Mouse (Mus musculus): Measurements from ENCODE around the gene Apbb1ip. TPM values are rescaled to one million over a fixed set of nuclear protein-coding genes. Genes with fewer than 3 reads are reported as not detected.
A peak's percentile ranks its signal among the peaks of the same experiment; 100 is the strongest.

Gene Apbb1ip
- polyA plus RNA-seq, 1 experiment from 2014 or later: 0.35 TPM

DNA sequence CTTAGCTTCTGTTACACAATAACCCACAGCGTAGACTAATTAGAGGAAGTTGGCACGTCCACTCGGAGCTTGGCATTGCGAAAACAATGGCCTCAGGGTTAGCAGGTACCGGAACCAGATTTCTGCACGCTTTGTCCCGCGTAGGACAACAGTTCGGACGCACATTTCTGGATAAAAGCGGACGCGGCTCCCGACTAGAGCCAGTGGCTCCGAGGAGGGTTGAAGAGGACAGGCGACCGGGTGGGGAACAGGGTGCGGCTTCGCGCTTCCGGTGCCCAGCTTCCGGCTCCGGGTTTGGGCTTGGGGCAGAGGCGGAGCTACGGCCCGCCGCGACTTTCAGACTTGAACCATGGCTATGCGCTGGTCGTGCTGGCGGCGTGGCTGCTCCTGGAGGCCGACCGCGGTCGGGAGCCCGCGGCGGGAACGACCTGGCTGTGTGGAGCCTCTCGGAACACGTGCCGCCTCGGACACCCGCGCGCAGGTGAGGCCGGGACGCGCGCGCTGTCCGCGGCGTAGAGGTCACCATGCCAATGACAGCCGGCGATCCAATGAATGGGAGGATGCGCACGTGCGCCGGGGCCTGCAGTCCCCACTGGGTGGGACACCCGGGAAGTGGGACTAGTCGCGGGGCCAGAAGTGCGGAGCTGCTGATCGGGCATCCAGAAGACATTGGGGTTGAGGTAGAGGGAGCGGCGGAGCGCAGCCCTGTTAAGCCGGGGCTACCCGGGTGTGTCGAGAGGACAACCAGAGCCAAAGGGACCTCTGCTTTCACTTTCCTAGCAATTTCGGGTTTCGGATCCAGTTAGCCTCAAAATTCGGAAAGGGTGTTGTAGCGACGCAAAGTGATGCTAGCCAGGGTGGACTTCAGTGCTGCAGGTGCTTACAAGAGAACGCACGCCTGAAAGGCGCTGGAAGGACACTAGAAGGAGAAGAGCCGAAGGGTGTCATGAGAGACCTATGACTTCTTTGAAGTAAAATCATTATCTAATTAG lies 121.7 kb downstream of the Apbb1ip start, which contains the start of gene Pdss1:
Pdss1 (plus strand) TSS at position 241 of the 992 bp plus-strand sequence.
- ATAC-seq (ENCODE audit: insufficient number of reproducible peaks, low FRiP score, low TSS enrichment, low read depth) (peak; percentile 95), DNase-seq (ENCODE audit: low spot score) (peak; percentile 89)
- Histone ChIP-seq H3K4me3 (ENCODE audit: low read depth, low read length) (peak within 1 kb of the TSS; percentile 85), H3K4me2 (ENCODE audit: low read depth, severe bottlenecking) (peak within 1 kb of the TSS; percentile 73), H3K36me3 (ENCODE audit: control insufficient read depth, insufficient read depth, low read length) (no peaks in the 10 kb centered on the region), H3K4me1 (ENCODE audit: control insufficient read depth, insufficient read depth, low read length) (no peaks in the 10 kb centered on the region), H3K9me3 (ENCODE audit: control insufficient read depth, low read length) (no peaks in the 10 kb centered on the region), H3K27ac (replicated peaks; ENCODE audit: low read depth, low read length) (0 out of 2 replicates have a peak within 1 kb of the TSS, but pooled peaks have one; percentile 33), H3K9ac (ENCODE audit: low read length) (peak within 1 kb of the TSS; percentile 68), H3K27me3 (ENCODE audit: control insufficient read depth, insufficient read depth, low read length) (no peaks in the 10 kb centered on the region)
- WGBS: under 1% methylated on average over 81 of the region's 81 CpGs

DNA sequence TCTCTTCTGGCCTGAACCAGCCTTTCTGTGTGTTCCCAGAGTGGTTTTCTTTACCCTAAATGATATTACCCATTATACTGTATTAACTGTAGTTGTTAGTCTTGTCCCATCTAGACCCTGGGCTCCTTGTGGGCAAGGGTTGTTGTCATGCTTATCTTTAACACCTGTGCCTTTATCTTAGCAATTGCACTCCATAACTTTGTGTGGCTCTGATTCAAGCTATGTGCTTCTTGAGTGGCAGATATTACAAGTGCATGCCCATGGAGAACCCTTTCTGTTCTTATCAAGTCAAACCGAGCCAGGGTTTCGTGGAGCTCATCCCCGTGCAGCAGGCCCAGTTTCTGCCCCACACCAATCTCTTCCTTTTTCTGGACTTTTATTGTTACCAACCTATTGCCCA lies 130.1 kb downstream of the Apbb1ip start:
- WGBS: 91% methylated on average over 3 of the region's 3 CpGs
- peaks cover 4% of the 10 kb centered on the region; the same call in 1 of the 2 replicates for H3K36me3 ChIP-seq (ENCODE audit: control insufficient read depth, insufficient read depth, low read length)

DNA sequence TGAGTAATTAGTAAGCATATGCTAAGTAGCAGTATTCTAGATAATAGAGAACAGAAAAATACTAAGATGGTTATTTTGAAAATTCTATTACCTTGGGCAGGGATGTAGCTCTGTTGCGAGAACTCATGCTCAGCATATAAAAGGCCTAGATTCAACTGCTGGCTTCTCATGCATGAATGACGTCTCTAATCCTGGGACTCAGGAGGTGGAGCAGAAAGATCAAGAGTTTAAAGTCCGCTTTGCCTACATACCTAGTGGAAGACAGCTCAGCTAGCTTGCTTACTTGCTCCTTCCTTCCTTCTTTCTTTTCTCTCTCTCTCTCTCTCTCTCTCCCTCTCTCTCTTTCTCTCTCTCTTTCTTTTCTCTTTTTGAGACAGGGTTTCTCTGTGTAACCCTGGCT lies 140.5 kb downstream of the Apbb1ip start:
- H3K9ac ChIP-seq (ENCODE audit: low read length): no peak overlapping the region
- 91% methylated on average over 3 of the region's 3 CpGs for WGBS
- no peak overlapping the region for H3K4me2 ChIP-seq (ENCODE audit: low read depth, severe bottlenecking)
- H3K27me3 ChIP-seq (ENCODE audit: control insufficient read depth, insufficient read depth, low read length): no peaks in the 10 kb centered on the region
- 0 out of 2 replicates have a peak, but pooled peaks cover 2% of the 10 kb centered on the region for H3K36me3 ChIP-seq (ENCODE audit: control insufficient read depth, insufficient read depth, low read length)
- no peak overlapping the region for H3K4me3 ChIP-seq (ENCODE audit: low read depth, low read length)
- ATAC-seq (ENCODE audit: insufficient number of reproducible peaks, low FRiP score, low TSS enrichment, low read depth): no peak
- no peak overlapping the region for H3K27ac ChIP-seq (replicated peaks; ENCODE audit: low read depth, low read length)
- no peaks in the 10 kb centered on the region for H3K9me3 ChIP-seq (ENCODE audit: control insufficient read depth, low read length)
- DNase-seq (ENCODE audit: low spot score): no peak
- H3K4me1 ChIP-seq (ENCODE audit: control insufficient read depth, insufficient read depth, low read length): no peaks in the 10 kb centered on the region

More for the DNA sequence above, 130.1 kb downstream of the Apbb1ip start:
- H3K4me3 ChIP-seq (ENCODE audit: low read depth, low read length): no peak overlapping the region
- no peak overlapping the region for H3K27ac ChIP-seq (replicated peaks; ENCODE audit: low read depth, low read length)
- DNase-seq (ENCODE audit: low spot score) (no peak), ATAC-seq (ENCODE audit: insufficient number of reproducible peaks, low FRiP score, low TSS enrichment, low read depth) (no peak)
- no peaks in the 10 kb centered on the region for H3K27me3 ChIP-seq (ENCODE audit: control insufficient read depth, insufficient read depth, low read length)
- no peak overlapping the region for H3K9ac ChIP-seq (ENCODE audit: low read length)
- no peaks in the 10 kb centered on the region for H3K9me3 ChIP-seq (ENCODE audit: control insufficient read depth, low read length)
- H3K4me1 ChIP-seq (ENCODE audit: control insufficient read depth, insufficient read depth, low read length): no peaks in the 10 kb centered on the region
- no peak overlapping the region for H3K4me2 ChIP-seq (ENCODE audit: low read depth, severe bottlenecking)

DNA sequence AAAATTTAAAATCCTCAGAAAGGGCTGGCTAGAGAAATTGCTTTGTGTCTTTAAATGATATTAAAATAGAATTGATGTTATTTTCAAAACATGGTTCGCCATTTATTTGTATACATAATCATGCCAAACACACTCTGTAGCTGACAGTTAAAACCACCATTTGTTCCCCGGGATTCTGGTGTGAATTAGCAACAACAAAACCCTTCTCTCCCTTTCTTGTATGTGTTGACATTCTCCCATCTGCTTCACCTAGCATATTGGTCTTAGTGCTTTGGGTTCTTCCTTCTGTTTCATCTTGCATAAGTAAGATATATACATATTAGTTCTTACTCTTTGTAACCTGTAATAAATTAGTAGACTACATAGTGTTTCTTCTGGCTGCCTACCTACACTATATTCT lies 144.8 kb downstream of the Apbb1ip start:
- Histone ChIP-seq H3K4me2 (ENCODE audit: low read depth, severe bottlenecking) (no peak overlapping the region), H3K27ac (replicated peaks; ENCODE audit: low read depth, low read length) (no peak overlapping the region), H3K9ac (ENCODE audit: low read length) (no peak overlapping the region), H3K27me3 (ENCODE audit: control insufficient read depth, insufficient read depth, low read length) (no peaks in the 10 kb centered on the region), H3K9me3 (ENCODE audit: control insufficient read depth, low read length) (no peaks in the 10 kb centered on the region), H3K4me1 (ENCODE audit: control insufficient read depth, insufficient read depth, low read length) (no peaks in the 10 kb centered on the region), H3K36me3 (ENCODE audit: control insufficient read depth, insufficient read depth, low read length) (0 out of 2 replicates have a peak, but pooled peaks cover 2% of the 10 kb centered on the region), H3K4me3 (ENCODE audit: low read depth, low read length) (no peak overlapping the region)
- 89% methylated on average over 2 of the region's 2 CpGs for WGBS
- ATAC-seq (ENCODE audit: insufficient number of reproducible peaks, low FRiP score, low TSS enrichment, low read depth): no peak
- DNase-seq (ENCODE audit: low spot score): no peak

Other genes starting within 250 kb of the Apbb1ip start
- 0.07 TPM in 1 of 2 replicates, not detected in the other for gene Gad2, start 151.9 kb upstream of the Apbb1ip start, polyA plus RNA-seq (2014; fragmentation: Nextera tagmentation; extraction: Ambion mirVana)
- gene Pdss1, start 121.4 kb downstream of the Apbb1ip start, polyA plus RNA-seq (2014; fragmentation: Nextera tagmentation; extraction: Ambion mirVana): 15.0 and 16.5 TPM in 2 replicates